Comparison of ENCODE assay signal across 22 mouse cellular contexts in genomic region chr8:121981520-121981895, GRCm38 (mm10). TPM values are rescaled to one million over a fixed set of nuclear protein-coding genes. Genes with fewer than 3 reads are reported as not detected.
DNase-seq lines count a peak whose midpoint lies in the region; ATAC-seq and TF ChIP-seq lines count a peak whose summit lies in the region.
"Had no signal": no experiment of that assay in that cellular context is flagged by ENCODE, and none has a peak within 500 bp of the region (broad histone marks: within the 10 kb centered on the region; RNA-seq: fewer than 3 reads in every experiment).

No protein-coding gene starts in this region.

- H3K27ac ChIP-seq in hindbrain, embryonic 13.5 days, result peak overlapping the region; percentile 20; the same call in 1 of the 2 replicates
- no peak overlapping the region for H3K27ac ChIP-seq in hindbrain, embryonic 10.5 days
- H3K27ac ChIP-seq in kidney, postnatal 0 days, result 0 out of 2 replicates have a peak overlapping the region, but pooled peaks have one; percentile 36
- H3K27ac ChIP-seq: embryonic facial prominence, embryonic 13.5 days; intestine, embryonic 15.5 days; limb, embryonic 12.5 days; liver, embryonic 15.5 days had no signal

- no peaks in the 10 kb centered on the region for H3K27me3 ChIP-seq in hindbrain, embryonic 13.5 days
- no peaks in the 10 kb centered on the region for H3K27me3 ChIP-seq in hindbrain, embryonic 10.5 days (ENCODE audit: insufficient read depth, poor library complexity, severe bottlenecking)
- no peaks in the 10 kb centered on the region for H3K27me3 ChIP-seq in kidney, postnatal 0 days (ENCODE audit: insufficient read depth, low read length)
- H3K27me3 ChIP-seq: embryonic facial prominence, embryonic 13.5 days; intestine, embryonic 15.5 days; limb, embryonic 12.5 days; liver, embryonic 15.5 days; megakaryocyte, embryonic 14.5 days had no signal

- H3K4me3 ChIP-seq in hindbrain, embryonic 13.5 days, result no peak overlapping the region
- H3K4me3 ChIP-seq in hindbrain, embryonic 10.5 days, result no peak overlapping the region
- H3K4me3 ChIP-seq in kidney, postnatal 0 days (replicated peaks; ENCODE audit: low read depth, low read length), result no peak overlapping the region
- H3K4me3 ChIP-seq: embryonic facial prominence, embryonic 13.5 days; intestine, embryonic 15.5 days; limb, embryonic 12.5 days; liver, embryonic 15.5 days; megakaryocyte, embryonic 14.5 days had no signal

- ATAC-seq in hindbrain, embryonic 13.5 days (ENCODE audit: low FRiP score), result no peak
- peak; percentile 72 for ATAC-seq in kidney, postnatal 0 days (replicated peaks; ENCODE audit: low FRiP score, low read depth)
- ATAC-seq: CD4-positive, CD25-positive, alpha-beta regulatory T cell, adult 4 months; intestine, embryonic 15.5 days; lung, postnatal 0 days; midbrain, embryonic 16.5 days had no signal

- TF ChIP-seq CTCF in kidney, postnatal 0 days (IDR thresholded peaks at IDR 0.05; ENCODE audit: low read depth), result no peak

- peaks cover 9% of the 10 kb centered on the region; the same call in 1 of the 2 replicates for H3K4me1 ChIP-seq in hindbrain, embryonic 13.5 days (replicated peaks)
- peaks cover 4% of the 10 kb centered on the region; the same call in 1 of the 2 replicates for H3K4me1 ChIP-seq in hindbrain, embryonic 10.5 days (replicated peaks)
- H3K4me1 ChIP-seq in kidney, postnatal 0 days (replicated peaks; ENCODE audit: insufficient read depth, low read length), result no peaks in the 10 kb centered on the region
- H3K4me1 ChIP-seq: embryonic facial prominence, embryonic 13.5 days; intestine, embryonic 15.5 days; limb, embryonic 12.5 days; liver, embryonic 15.5 days had no signal

- 64% methylated on average over 7 of the region's 7 CpGs for WGBS in hindbrain, embryonic 13.5 days
- 95% methylated on average over 7 of the region's 7 CpGs for WGBS in hindbrain, embryonic 10.5 days
- WGBS in kidney, postnatal 0 days, result 76% methylated on average over 7 of the region's 7 CpGs

- H3K9me3 ChIP-seq in hindbrain, embryonic 13.5 days, result no peaks in the 10 kb centered on the region
- no peaks in the 10 kb centered on the region for H3K9me3 ChIP-seq in hindbrain, embryonic 10.5 days
- no peaks in the 10 kb centered on the region for H3K9me3 ChIP-seq in kidney, postnatal 0 days (replicated peaks; ENCODE audit: low read length)
- H3K9me3 ChIP-seq: embryonic facial prominence, embryonic 13.5 days; G1E; intestine, embryonic 15.5 days; limb, embryonic 12.5 days; liver, embryonic 15.5 days; megakaryocyte, embryonic 14.5 days had no signal

- peak; percentile 50 to 77 for DNase-seq in adrenal gland, adult (ENCODE audit: inconsistent age in 2 of 2, low spot score in 1 of 2)
- DNase-seq in adrenal gland, adult 18-20 months (ENCODE audit: low spot score in 2 of 2), result no peak
- no peak for DNase-seq in hindbrain, embryonic 10.5 days (ENCODE audit: low spot score)
- DNase-seq in layer of hippocampus, postnatal 36 days, result peak; percentile 30 to 37
- no peak for DNase-seq in layer of hippocampus, adult 18-20 months (ENCODE audit: low spot score in 2 of 2)
- DNase-seq in kidney, postnatal 0 days (ENCODE audit: low spot score), result no peak
- no peak for DNase-seq in spleen, postnatal 10 days (ENCODE audit: low spot score in 2 of 2)
- DNase-seq: heart, adult 11 months; heart, postnatal 4 days; right cerebral cortex, postnatal 14 days had no signal

- peaks cover 83% of the 10 kb centered on the region for H3K36me3 ChIP-seq in hindbrain, embryonic 13.5 days
- peaks cover 94% of the 10 kb centered on the region for H3K36me3 ChIP-seq in hindbrain, embryonic 10.5 days
- H3K36me3 ChIP-seq in kidney, postnatal 0 days (ENCODE audit: insufficient read depth, low read length), result peaks cover 30% of the 10 kb centered on the region

- no peak overlapping the region for H3K9ac ChIP-seq in hindbrain, embryonic 13.5 days
- no peak overlapping the region for H3K9ac ChIP-seq in kidney, postnatal 0 days (ENCODE audit: low read depth, low read length)
- H3K9ac ChIP-seq: embryonic facial prominence, embryonic 13.5 days; intestine, embryonic 15.5 days; limb, embryonic 12.5 days; liver, embryonic 15.5 days had no signal

- H3K4me2 ChIP-seq in hindbrain, embryonic 13.5 days, result no peak overlapping the region
- H3K4me2 ChIP-seq in kidney, postnatal 0 days (ENCODE audit: low read length), result no peak overlapping the region
- H3K4me2 ChIP-seq: embryonic facial prominence, embryonic 13.5 days; intestine, embryonic 15.5 days; limb, embryonic 12.5 days; liver, embryonic 15.5 days had no signal

RNA-seq across cellular contexts. Expression of gene Banp, which starts 32.0 kb away (rescaled TPM):
- total RNA-seq in adrenal gland, adult 18-20 months (2021), result 10 to 100 TPM; 44.8 to 48.9 TPM
- 50.3 and 59.0 TPM in 2 replicates for polyA plus RNA-seq in hindbrain, embryonic 13.5 days (2015; fragmentation: Nextera tagmentation; extraction: Ambion mirVana)
- polyA plus RNA-seq in hindbrain, embryonic 10.5 days (2016; fragmentation: Nextera tagmentation; extraction: Ambion mirVana), result 56.9 and 64.5 TPM in 2 replicates
- 10 to 100 TPM; 55.5 to 73.5 TPM for total RNA-seq in layer of hippocampus, postnatal 36 days (2021)
- total RNA-seq in layer of hippocampus, adult 18-20 months (2021), result 10 to 100 TPM; 49.9 to 58.2 TPM
- polyA plus RNA-seq in kidney, postnatal 0 days (2015; fragmentation: Nextera tagmentation; extraction: Ambion mirVana), result 23.1 and 24.6 TPM in 2 replicates

RNA-seq across cellular contexts. Expression of gene Car5a, which starts 36.8 kb away (rescaled TPM):
- total RNA-seq in adrenal gland, adult 18-20 months (2021), result not detected
- 0.19 and 0.43 TPM in 2 replicates for polyA plus RNA-seq in hindbrain, embryonic 13.5 days (2015; fragmentation: Nextera tagmentation; extraction: Ambion mirVana)
- 0.12 and 0.17 TPM in 2 replicates for polyA plus RNA-seq in hindbrain, embryonic 10.5 days (2016; fragmentation: Nextera tagmentation; extraction: Ambion mirVana)
- not detected for total RNA-seq in layer of hippocampus, postnatal 36 days (2021)
- total RNA-seq in layer of hippocampus, adult 18-20 months (2021), result under 1 TPM; 0.25 to 0.54 TPM
- polyA plus RNA-seq in kidney, postnatal 0 days (2015; fragmentation: Nextera tagmentation; extraction: Ambion mirVana), result 0.12 and 0.23 TPM in 2 replicates
- total RNA-seq: gastrocnemius, adult 8-10 months; heart, postnatal 4 days had no signal
- polyA plus RNA-seq: CD4-positive, CD25-positive, alpha-beta regulatory T cell, adult 4 months; embryonic facial prominence, embryonic 13.5 days; heart, embryonic 14.5 days had no signal

Comparison
In these comparisons a context has a peak if more than half of its experiments do, and no peak if none do; other contexts are left out.
1. DNase-seq: peak in adrenal gland, adult (2 of 2) and layer of hippocampus, postnatal 36 days (2 of 2); none in adrenal gland, adult 18-20 months (0 of 2), hindbrain, embryonic 10.5 days (single experiment), layer of hippocampus, adult 18-20 months (0 of 2), kidney, postnatal 0 days (single experiment) and spleen, postnatal 10 days (0 of 2).